Mouse (Mus musculus) testis, postnatal 14 days (tissue): ENCODE measurements around the gene Lpin2.
A peak's percentile ranks its signal among the peaks of the same experiment; 100 is the strongest.

Experiments used
- DNase-seq: peaks from one replicate; pipeline ENCODE4 v3.0.0; 2021; ENCODE audit warnings: low spot score

Lpin2 gene

GRCm38 (mm10) chr17:71182211-71182721, at the start of gene Lpin2:
Gene Lpin2, plus strand, starts transcription at chr17:71182560.
- no peak for DNase-seq

DNA sequence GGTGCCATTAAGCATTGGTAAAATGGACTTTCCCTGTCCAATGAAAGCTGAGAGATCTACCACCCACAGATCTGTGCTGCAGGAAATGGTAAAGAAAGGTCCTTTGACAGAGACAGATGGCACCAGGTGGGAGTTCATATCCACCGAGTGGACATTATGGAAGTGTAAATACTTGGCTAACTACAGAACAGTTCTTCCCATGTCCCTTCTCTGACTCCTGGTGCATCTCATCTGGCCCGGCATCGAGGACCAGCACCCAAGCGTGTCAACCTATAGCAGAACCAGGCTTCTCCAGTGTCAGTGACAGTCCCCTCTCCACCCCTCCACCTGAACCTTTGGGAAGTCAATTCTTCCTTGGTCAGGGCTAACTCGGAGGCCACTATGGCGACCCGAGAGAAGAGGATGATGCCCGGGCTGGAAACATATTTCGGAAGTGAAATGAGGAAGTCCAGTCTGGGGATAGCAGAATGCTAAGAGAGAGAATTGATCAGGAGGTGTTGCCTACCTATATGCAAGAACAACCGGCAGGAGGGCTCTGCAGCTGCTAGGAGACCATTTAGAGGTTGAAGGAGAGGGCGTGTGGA, 49.4 kb upstream of the Lpin2 start:
- DNase-seq: no peak

DNA sequence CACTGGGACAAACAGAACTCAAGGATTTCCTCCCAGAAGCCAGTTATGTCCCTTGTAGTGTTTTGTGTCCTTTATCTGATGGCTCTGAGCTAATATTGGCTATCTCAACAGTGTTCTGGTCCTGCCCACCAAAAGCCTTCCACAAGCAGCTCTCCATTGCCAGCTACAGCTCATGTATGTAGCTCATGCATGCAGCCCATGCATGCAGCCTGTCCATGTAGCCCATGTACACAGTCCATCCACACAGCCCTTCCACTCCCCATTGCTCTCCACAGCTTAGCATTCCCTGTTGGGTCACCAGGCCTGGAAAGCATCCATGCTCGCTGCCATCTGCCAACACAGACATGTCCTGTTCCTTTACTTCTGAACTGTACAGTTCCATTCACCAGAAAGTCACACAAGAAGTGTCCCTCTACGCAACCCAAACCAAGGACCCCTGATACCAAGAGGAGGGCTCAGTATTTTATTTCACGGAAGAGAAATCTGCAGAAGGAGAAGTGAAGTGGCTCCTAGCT, 47.9 kb upstream of the Lpin2 start:
- DNase-seq: no peak

DNA sequence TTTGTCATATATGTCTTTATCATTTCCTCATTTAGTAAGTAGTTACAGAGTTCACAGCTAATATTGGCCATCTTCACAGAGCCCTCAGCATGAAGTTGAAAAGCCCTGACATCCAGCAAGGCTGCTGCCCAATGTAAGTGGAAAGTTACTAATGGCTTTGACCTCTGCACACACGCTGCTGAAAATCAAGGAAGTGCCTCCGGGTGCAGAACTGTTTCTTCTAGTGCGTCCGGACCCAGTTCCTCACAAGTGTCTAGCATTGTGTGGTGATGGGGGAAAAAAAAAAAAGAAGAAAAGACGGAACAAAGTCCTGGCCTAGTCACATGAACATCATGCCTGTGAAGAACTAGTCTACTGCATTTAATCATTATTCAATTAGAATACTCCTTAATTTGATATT, 47.3 kb upstream of the Lpin2 start:
- no peak for DNase-seq

DNA sequence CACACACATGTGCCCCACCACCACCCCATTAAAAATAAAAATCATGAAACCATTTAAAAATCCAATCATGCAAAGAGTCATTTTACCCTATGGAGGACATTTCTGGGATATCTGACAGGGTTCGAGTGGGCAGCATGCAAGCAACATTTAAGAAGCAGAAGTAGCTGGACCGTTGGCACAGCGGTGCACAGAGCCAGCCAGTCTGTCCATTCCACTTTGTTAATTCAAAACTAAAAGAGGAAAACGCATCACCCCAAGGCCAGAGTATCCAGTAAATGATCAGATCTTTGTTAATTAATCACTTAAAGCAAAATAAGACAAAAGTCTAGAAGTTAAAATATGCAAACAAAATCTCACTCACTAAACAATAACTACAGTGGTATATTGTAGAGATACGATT, 46.5 kb upstream of the Lpin2 start:
- no peak for DNase-seq

DNA sequence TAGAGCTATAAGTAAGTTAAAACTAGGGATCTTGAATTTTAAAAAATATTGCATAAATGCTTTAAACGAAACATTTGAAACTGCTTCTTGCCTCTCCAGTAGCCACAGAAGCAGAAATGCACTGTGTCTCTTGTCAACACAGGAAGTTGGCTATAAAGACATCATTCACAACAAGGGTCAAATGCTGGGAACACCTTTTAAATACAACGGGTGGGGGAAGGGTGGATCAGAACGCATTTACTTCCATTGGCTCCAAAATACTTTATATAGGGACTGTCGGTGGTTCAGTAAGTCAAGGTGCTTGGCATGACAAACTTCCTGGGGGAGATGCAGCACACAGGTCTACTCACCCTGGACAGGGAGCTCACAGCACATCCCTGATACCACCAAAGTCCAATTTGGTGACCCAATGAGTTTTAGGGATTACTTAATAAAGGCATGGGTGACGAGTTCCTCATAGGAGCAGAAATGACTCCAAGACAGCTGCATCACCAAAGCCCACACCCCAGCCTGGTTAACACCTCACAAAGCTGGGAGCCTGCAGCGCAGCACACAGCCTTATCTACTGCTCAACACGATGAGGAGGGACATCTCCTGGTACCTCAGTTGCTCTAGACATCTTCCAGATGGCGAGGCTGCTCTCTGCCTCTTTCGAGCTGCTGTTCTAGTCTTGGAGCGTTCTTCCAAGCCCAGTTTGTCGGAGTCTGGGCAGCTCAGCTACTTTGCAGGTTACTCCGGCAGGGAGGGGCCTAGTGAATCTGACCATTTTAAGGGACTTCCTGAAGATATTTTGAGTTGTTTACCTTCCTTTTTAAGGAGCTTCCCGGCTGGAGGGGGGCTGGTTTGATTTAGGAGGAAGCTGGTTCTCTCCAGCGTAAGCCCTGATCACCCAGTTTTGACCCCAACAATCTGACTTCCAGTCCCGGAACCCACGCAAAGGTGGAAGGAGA, 45.7 kb upstream of the Lpin2 start:
- no peak for DNase-seq

- DNase-seq: no peak
Measured at GRCm38 (mm10) chr17:71137334-71137721, 45.0 kb upstream of the Lpin2 start.

- no peak for DNase-seq
Measured at GRCm38 (mm10) chr17:71142068-71142467, 40.3 kb upstream of the Lpin2 start.

- DNase-seq: no peak
Measured at GRCm38 (mm10) chr17:71143155-71143554, 39.2 kb upstream of the Lpin2 start.

DNA sequence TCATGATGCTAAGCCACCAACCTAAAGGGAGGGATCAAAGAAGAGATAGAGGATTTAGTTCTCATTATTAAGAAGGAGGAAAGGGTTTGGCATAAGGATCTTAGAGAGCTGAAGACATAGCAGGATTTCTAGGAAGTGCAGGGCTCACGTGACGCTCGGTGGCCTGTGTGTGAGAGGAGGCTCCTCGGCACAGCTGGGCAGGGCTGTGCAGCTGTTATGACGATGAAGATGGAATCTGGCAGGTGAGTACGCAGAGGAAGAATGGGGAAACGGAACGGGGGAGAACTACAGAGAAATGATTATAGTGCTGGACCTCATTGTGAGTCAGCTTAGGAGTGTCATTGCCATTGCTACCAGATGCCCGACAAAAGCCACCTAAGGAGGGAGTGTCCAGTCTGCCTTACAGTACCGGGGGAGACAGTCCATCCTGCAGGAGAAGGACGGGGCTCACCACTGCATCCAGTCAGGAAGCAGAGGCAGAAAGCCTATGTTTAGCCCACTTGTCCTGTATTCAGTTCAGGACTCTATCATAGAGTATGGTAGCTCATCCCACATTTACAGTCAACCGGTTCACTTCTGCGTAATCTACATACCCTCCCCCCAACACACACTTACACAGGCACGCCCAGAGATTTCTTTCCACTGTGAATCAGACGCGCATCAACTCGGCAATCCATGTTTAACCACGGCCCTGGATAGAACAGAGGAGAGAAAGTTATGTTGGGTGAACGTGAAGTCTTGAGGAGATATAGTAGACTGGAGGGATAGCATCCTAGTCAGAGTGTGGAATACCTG, 37.8 kb upstream of the Lpin2 start:
- no peak for DNase-seq

- no peak for DNase-seq
Measured at GRCm38 (mm10) chr17:71145248-71145961, 37.0 kb upstream of the Lpin2 start.

- no peak for DNase-seq
Measured at GRCm38 (mm10) chr17:71153356-71153755, 29.0 kb upstream of the Lpin2 start.

GRCm38 (mm10) chr17:71155271-71155670, 27.1 kb upstream of the Lpin2 start:
- no peak for DNase-seq

GRCm38 (mm10) chr17:71159152-71159567, 23.2 kb upstream of the Lpin2 start:
- DNase-seq: no peak

GRCm38 (mm10) chr17:71159720-71160119, 22.6 kb upstream of the Lpin2 start:
- DNase-seq: no peak

DNA sequence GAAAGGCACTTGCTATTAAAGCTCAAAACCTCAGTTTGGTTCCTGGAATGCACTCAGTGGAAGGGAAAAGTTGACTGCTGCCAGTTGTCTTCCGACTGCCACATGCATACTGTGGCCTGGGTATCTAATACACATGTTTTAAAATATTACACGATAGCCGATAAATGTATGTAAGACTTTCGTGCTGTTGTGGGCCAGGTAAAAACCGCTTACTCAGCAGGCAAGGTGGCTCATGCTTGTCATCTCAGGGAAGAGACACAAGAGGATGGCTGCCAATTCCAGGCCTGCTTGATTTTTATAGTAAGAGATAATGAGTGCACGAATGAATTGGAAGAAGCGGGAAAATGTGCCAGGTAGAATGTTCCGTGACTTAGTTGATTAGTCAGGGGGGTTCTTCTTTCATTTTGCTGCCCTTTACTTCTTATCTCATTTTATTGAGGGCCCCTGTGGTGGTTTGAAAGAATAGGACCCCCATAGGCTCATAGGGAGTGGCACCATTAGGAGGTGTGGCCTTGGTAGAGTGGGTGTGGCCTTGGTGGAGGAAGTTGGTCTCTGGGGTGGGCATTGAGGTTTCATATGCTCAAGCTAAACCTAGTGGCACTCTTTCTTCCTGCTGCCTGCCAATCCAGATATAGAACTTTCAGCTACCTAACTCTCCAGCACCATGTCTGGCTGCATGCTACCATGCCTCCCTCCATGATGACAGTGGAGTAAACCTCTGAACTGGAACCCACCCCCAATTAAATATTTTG, 21.9 kb upstream of the Lpin2 start:
- DNase-seq: no peak

DNA sequence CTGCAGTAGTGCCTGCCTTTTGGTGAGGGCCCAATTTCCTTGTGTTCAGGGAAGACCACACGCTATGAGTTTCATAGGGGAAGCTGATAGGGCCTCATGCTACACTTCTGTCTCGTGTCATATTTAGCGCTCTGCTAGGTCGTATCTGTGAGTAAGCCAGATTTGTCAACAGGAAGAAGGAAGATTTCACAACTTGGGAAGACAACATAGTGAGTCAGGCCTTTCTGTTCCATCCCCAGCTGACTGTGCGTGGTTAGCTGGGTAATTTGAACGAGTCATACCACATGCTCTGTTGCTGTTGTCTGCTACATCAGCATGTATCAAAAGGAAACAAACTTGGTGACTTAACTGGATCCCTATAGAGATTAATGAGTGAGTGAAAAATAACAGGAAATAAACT, 17.4 kb upstream of the Lpin2 start:
- DNase-seq: no peak

DNA sequence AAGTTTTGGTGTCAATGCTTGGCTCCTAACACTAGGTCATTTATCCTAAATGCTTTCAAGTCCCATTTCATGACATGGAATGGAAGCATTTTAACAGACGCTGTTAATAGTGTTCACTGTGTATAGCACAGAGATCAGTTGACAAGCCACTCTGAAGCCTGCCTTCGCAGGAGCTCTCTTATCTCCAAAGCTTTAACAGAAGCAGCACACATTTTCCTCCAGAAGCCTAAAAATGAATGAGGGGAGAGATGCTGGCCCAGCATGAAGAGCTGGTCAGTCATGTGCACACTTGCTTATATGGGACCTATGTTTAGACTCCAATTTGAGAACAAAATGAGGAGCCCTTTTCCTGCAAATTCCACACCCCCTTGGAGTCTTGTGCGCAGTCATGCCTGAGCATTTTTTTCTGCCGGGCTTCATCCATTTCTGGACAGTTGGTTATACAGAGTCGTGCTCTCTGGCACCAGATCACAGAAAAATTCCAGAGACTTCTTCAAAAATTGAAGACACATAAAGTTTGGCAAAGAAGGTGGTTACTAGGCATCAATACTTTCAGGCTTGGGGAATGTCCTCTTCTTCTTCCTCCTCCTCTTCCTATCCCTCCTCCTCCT, 14.1 kb upstream of the Lpin2 start:
- no peak for DNase-seq

DNA sequence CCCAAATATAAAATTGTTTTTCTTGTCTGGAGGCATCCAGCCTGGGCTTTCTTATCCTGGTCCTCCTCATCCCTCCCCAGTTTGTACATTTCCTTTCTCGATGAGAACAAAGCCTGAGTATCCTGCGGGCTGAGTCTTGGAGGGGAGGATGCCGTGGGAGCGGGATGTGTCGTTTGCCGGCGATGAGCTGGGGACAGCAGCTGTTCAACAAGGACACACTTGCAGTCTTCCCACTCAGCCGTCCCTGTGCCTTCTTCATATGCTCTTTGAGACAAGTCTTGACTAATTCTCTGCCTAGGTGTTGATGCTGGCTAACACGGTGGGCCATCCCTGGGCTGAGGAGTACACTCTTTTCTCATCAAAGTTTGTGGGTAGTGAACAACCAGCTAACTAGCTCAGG, 13.5 kb upstream of the Lpin2 start:
- DNase-seq: peak; percentile 63

- no peak for DNase-seq
Measured at GRCm38 (mm10) chr17:71169639-71170038, 12.7 kb upstream of the Lpin2 start.
